Mouse (Mus musculus) testis, adult 2 months (tissue): ENCODE measurements around the gene Mrm2.

Experiments
- CTCF ChIP-seq: fragments of 200-500 bp; IDR thresholded peaks from 2 replicates; pipeline ENCODE4 v1.5.1; 2012; ENCODE audit warnings: low read depth, mild to moderate bottlenecking, inconsistent platforms, low read length, moderate library complexity; ENCODE audit not compliant: control insufficient read depth, insufficient read depth, insufficient replicate concordance
- POLR2A ChIP-seq: fragments of 200-500 bp; IDR thresholded peaks from 2 replicates; pipeline ENCODE4 v1.6.1; 2012; ENCODE audit warnings: low read depth, mild to moderate bottlenecking, inconsistent platforms, low read length, moderate library complexity; ENCODE audit not compliant: control insufficient read depth

DNA sequence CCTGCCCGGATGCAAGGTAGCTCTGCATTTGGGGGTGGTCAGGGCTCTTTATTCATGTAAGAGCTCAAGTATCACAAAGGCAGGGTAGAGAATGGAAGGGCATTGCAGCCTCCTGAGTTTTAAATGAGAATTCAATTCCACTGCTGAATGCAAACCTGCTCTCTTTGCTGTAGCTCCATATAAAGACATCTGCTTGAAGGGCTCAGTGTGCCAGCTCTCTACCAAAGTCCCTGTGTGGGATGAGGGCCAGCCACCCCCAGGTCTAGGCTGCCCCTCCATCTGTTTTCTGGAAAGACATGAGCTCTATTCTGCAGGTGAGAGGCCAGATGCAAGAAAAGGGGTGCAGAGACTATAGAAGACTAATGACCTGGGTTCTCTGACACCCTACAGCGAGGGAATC, 46.9 kb downstream of the Mrm2 start:
- TF ChIP-seq CTCF (no peak), POLR2A (no peak)
